In genomic region chr5:104239674-104240378, GRCm38 (mm10) we compare ENCODE assay signal across 8 mouse cellular contexts. TPM values are rescaled to one million over a fixed set of nuclear protein-coding genes. Genes with fewer than 3 reads are reported as not detected.
A peak's percentile ranks its signal among the peaks of the same experiment; 100 is the strongest.
DNase-seq lines count a peak whose midpoint lies in the region; ATAC-seq and TF ChIP-seq lines count a peak whose summit lies in the region.

No protein-coding gene starts in this region.

- no peak overlapping the region for H3K27ac ChIP-seq in heart, embryonic 12.5 days (ENCODE audit: poor library complexity, severe bottlenecking)
- H3K27ac ChIP-seq in lung, embryonic 14.5 days (ENCODE audit: low read depth), result peak overlapping the region; percentile 60; the same call in 1 of the 2 replicates
- H3K27ac ChIP-seq in liver, embryonic 12.5 days, result no peak overlapping the region
- H3K27ac ChIP-seq in forebrain, embryonic 16.5 days (ENCODE audit: low read length), result no peak overlapping the region

- no peaks in the 10 kb centered on the region for H3K4me1 ChIP-seq in heart, embryonic 12.5 days (replicated peaks)
- 0 out of 2 replicates have a peak, but pooled peaks cover 6% of the 10 kb centered on the region for H3K4me1 ChIP-seq in lung, embryonic 14.5 days (ENCODE audit: insufficient read depth)
- H3K4me1 ChIP-seq in liver, embryonic 12.5 days, result no peaks in the 10 kb centered on the region
- peaks cover 3% of the 10 kb centered on the region; the same call in 1 of the 2 replicates for H3K4me1 ChIP-seq in forebrain, embryonic 16.5 days (replicated peaks; ENCODE audit: control insufficient read depth, insufficient read depth, low read length)

- 80% methylated on average over 9 of the region's 9 CpGs for WGBS in heart, embryonic 12.5 days
- 44% methylated on average over 9 of the region's 9 CpGs for WGBS in lung, embryonic 14.5 days
- 72% methylated on average over 9 of the region's 9 CpGs for WGBS in liver, embryonic 12.5 days (ENCODE audit: insufficient replicate concordance)
- 78% methylated on average over 9 of the region's 9 CpGs for WGBS in forebrain, embryonic 16.5 days

- H3K27me3 ChIP-seq in heart, embryonic 12.5 days (replicated peaks), result no peaks in the 10 kb centered on the region
- H3K27me3 ChIP-seq in lung, embryonic 14.5 days (ENCODE audit: insufficient read depth, low read length), result no peaks in the 10 kb centered on the region
- H3K27me3 ChIP-seq in liver, embryonic 12.5 days (replicated peaks), result no peaks in the 10 kb centered on the region
- H3K27me3 ChIP-seq in forebrain, embryonic 16.5 days (replicated peaks; ENCODE audit: control insufficient read depth, insufficient read depth, low read length), result no peaks in the 10 kb centered on the region

- H3K9me3 ChIP-seq in heart, embryonic 12.5 days (replicated peaks), result no peaks in the 10 kb centered on the region
- H3K9me3 ChIP-seq in lung, embryonic 14.5 days (ENCODE audit: low read depth, low read length), result no peaks in the 10 kb centered on the region
- no peaks in the 10 kb centered on the region for H3K9me3 ChIP-seq in liver, embryonic 12.5 days (replicated peaks)
- H3K9me3 ChIP-seq in forebrain, embryonic 16.5 days (ENCODE audit: control insufficient read depth, low read length), result no peaks in the 10 kb centered on the region

- ATAC-seq in heart, embryonic 12.5 days (ENCODE audit: insufficient number of reproducible peaks, low FRiP score), result no peak
- peak; percentile 75 for ATAC-seq in lung, embryonic 14.5 days (ENCODE audit: insufficient read depth)
- no peak for ATAC-seq in liver, embryonic 12.5 days
- ATAC-seq in forebrain, embryonic 16.5 days, result no peak

- no peaks in the 10 kb centered on the region for H3K36me3 ChIP-seq in heart, embryonic 12.5 days
- no peaks in the 10 kb centered on the region for H3K36me3 ChIP-seq in lung, embryonic 14.5 days (ENCODE audit: insufficient read depth)
- no peaks in the 10 kb centered on the region for H3K36me3 ChIP-seq in liver, embryonic 12.5 days
- H3K36me3 ChIP-seq in forebrain, embryonic 16.5 days (ENCODE audit: control insufficient read depth, insufficient read depth), result no peaks in the 10 kb centered on the region

- H3K4me2 ChIP-seq in heart, embryonic 12.5 days, result no peak overlapping the region
- no peak overlapping the region for H3K4me2 ChIP-seq in lung, embryonic 14.5 days
- H3K4me2 ChIP-seq in liver, embryonic 12.5 days, result no peak overlapping the region
- no peak overlapping the region for H3K4me2 ChIP-seq in forebrain, embryonic 16.5 days (ENCODE audit: low read length)

- TF ChIP-seq CTCF in lung, embryonic 14.5 days (IDR thresholded peaks at IDR 0.05; ENCODE audit: low read depth), result no peak

- DNase-seq in heart, adult 11 months, result peak; percentile 98
- DNase-seq in adrenal gland, postnatal 14 days, result peak; percentile 62
- peak; percentile 23 to 28 for DNase-seq in heart, postnatal 10 days
- peak; percentile 86 for DNase-seq in lung, embryonic 14.5 days
- no peak for DNase-seq in neural tube, embryonic 10.5 days (ENCODE audit: extremely low spot score, low spot score)

- H3K4me3 ChIP-seq in heart, embryonic 12.5 days, result no peak overlapping the region
- no peak overlapping the region for H3K4me3 ChIP-seq in lung, embryonic 14.5 days (ENCODE audit: low read depth, low read length)
- no peak overlapping the region for H3K4me3 ChIP-seq in liver, embryonic 12.5 days
- no peak overlapping the region for H3K4me3 ChIP-seq in forebrain, embryonic 16.5 days (replicated peaks; ENCODE audit: low read length)

- intact Hi-C loops in heart, postnatal 10 days (cut with DNase I), result no loop called here

- no peak overlapping the region for H3K9ac ChIP-seq in heart, embryonic 12.5 days
- H3K9ac ChIP-seq in lung, embryonic 14.5 days, result no peak overlapping the region
- H3K9ac ChIP-seq in liver, embryonic 12.5 days, result no peak overlapping the region
- H3K9ac ChIP-seq in forebrain, embryonic 16.5 days (replicated peaks; ENCODE audit: low read depth, low read length), result no peak overlapping the region

RNA-seq across cellular contexts. Expression of gene Dmp1, which starts 37.4 kb away (rescaled TPM):
- polyA plus RNA-seq in heart, embryonic 12.5 days (2016; fragmentation: Nextera tagmentation; extraction: Ambion mirVana), result not detected in 2 replicates
- total RNA-seq in adrenal gland, postnatal 14 days (2021), result not detected in 2 replicates
- total RNA-seq in heart, postnatal 10 days (2021), result not detected
- 0.47 and 0.86 TPM in 2 replicates for polyA plus RNA-seq in lung, embryonic 14.5 days (2014; fragmentation: Nextera tagmentation; extraction: Ambion mirVana)
- polyA plus RNA-seq in liver, embryonic 12.5 days (2016; fragmentation: Nextera tagmentation; extraction: Ambion mirVana), result 0.05 TPM in 1 of 2 replicates, not detected in the other
- 0.34 and 1.4 TPM in 2 replicates for polyA plus RNA-seq in forebrain, embryonic 16.5 days (2015; fragmentation: Nextera tagmentation; extraction: Ambion mirVana)

RNA-seq across cellular contexts. Expression of gene Ibsp, which starts 59.1 kb away (rescaled TPM):
- polyA plus RNA-seq in heart, embryonic 12.5 days (2016; fragmentation: Nextera tagmentation; extraction: Ambion mirVana), result not detected in 2 replicates
- total RNA-seq in adrenal gland, postnatal 14 days (2021), result not detected in 2 replicates
- not detected for total RNA-seq in heart, postnatal 10 days (2021)
- polyA plus RNA-seq in lung, embryonic 14.5 days (2014; fragmentation: Nextera tagmentation; extraction: Ambion mirVana), result 3.0 and 3.9 TPM in 2 replicates
- polyA plus RNA-seq in liver, embryonic 12.5 days (2016; fragmentation: Nextera tagmentation; extraction: Ambion mirVana), result not detected in 2 replicates
- polyA plus RNA-seq in forebrain, embryonic 16.5 days (2015; fragmentation: Nextera tagmentation; extraction: Ambion mirVana), result 0.79 and 14.0 TPM in 2 replicates
